Mouse (Mus musculus) kidney, adult 2 months (tissue): ENCODE data around the gene Mosmo.

Experiments
- CTCF ChIP-seq: fragments of 200-500 bp; conservative IDR thresholded peaks from 2 replicates; pipeline ENCODE4 v1.5.1; 2011; ENCODE audit warnings: low read depth, mild to moderate bottlenecking, control low read depth, low read length, moderate library complexity, mixed read lengths; ENCODE audit not compliant: insufficient read depth, insufficient read length
- POLR2A ChIP-seq: fragments of 200-500 bp; IDR thresholded peaks from one replicate; pipeline ENCODE4 v1.6.1; 2011; ENCODE audit warnings: low read depth, low read length, control low read depth

DNA sequence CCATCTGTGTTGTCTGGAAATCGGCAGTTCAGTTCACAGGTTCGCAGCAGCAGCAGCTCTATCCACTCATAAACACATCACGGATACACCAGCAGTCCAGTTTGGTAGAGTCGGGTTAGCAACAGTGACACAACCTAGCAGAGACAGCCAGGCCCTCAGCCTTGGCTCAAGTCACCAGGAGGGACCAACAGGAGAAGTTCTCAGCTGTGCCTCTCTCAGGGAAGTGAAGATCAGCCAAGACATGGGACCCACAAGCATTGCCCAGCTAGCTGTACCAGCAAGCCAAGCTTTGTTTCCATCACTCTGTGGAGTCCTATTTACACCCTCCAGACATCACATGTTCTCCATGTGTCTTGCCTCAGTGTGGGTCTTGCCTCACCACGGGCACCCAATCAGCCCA lies 69.4 kb downstream of the Mosmo start:
- TF ChIP-seq POLR2A, result no peak
- TF ChIP-seq CTCF, result no peak
